Mouse (Mus musculus): ENCODE data around the gene Gfpt1. TPM values are rescaled to one million over a fixed set of nuclear protein-coding genes. Genes with fewer than 3 reads are reported as not detected.
"Not testable (repeated sequence)": the region's sequence is repeated elsewhere in the genome, so short reads cannot be mapped to it uniquely, and the experiment has no call there.

Gene Gfpt1
- polyA plus RNA-seq, 1 experiment from 2014 or later, result 7.7 TPM

GRCm38 (mm10) chr6:87075092-87075685, 32.5 kb downstream of the Gfpt1 start:
- ATAC-seq (ENCODE audit: low read depth), result peak; percentile 71

GRCm38 (mm10) chr6:87079457-87079856, 36.8 kb downstream of the Gfpt1 start:
- H3K9me3 ChIP-seq (replicated peaks), result no peaks in the 10 kb centered on the region
- WGBS (ENCODE audit: insufficient replicate concordance), result 76% methylated on average over 4 of the region's 4 CpGs
- DNase-seq (no peak), ATAC-seq (ENCODE audit: low read depth) (no peak)
- H3K36me3 ChIP-seq, result peaks cover 53% of the 10 kb centered on the region
- no peak overlapping the region for H3K4me2 ChIP-seq
- H3K4me3 ChIP-seq (replicated peaks), result no peak overlapping the region
- H3K27ac ChIP-seq, result no peak overlapping the region
- H3K27me3 ChIP-seq, result no peaks in the 10 kb centered on the region
- H3K4me1 ChIP-seq (replicated peaks), result peaks cover 18% of the 10 kb centered on the region
- H3K9ac ChIP-seq, result no peak overlapping the region

More at GRCm38 (mm10) chr6:87075092-87075685, 32.5 kb downstream of the Gfpt1 start:
- Histone ChIP-seq H3K9ac (no peak overlapping the region), H3K4me3 (replicated peaks) (no peak overlapping the region), H3K9me3 (replicated peaks) (no peaks in the 10 kb centered on the region), H3K4me1 (replicated peaks) (peaks cover 27% of the 10 kb centered on the region), H3K27me3 (no peaks in the 10 kb centered on the region), H3K36me3 (peaks cover 37% of the 10 kb centered on the region), H3K4me2 (no peak overlapping the region), H3K27ac (peak overlapping the region; percentile 48; the same call in 1 of the 2 replicates)
- 30% methylated on average over 3 of the region's 3 CpGs for WGBS (ENCODE audit: insufficient replicate concordance)
- DNase-seq, result peak; percentile 9

- H3K4me1 ChIP-seq (replicated peaks), result peaks cover 22% of the 10 kb centered on the region
- no peak overlapping the region for H3K9ac ChIP-seq
- WGBS (ENCODE audit: insufficient replicate concordance), result 10% methylated on average over 6 of the region's 6 CpGs
- H3K36me3 ChIP-seq, result peaks cover 70% of the 10 kb centered on the region
- H3K27ac ChIP-seq, result 0 out of 2 replicates have a peak overlapping the region, but pooled peaks have one; percentile 20
- H3K4me3 ChIP-seq (replicated peaks), result no peak overlapping the region
- no peaks in the 10 kb centered on the region for H3K9me3 ChIP-seq (replicated peaks)
- H3K27me3 ChIP-seq, result no peaks in the 10 kb centered on the region
- H3K4me2 ChIP-seq, result no peak overlapping the region
- ATAC-seq (ENCODE audit: low read depth), result peak; percentile 87
- peak; percentile 60 for DNase-seq
Measured at GRCm38 (mm10) chr6:87085026-87085425, 42.4 kb downstream of the Gfpt1 start.

GRCm38 (mm10) chr6:87088356-87088755, 45.7 kb downstream of the Gfpt1 start:
- Histone ChIP-seq H3K4me1 (replicated peaks) (peaks cover 40% of the 10 kb centered on the region), H3K4me3 (replicated peaks) (no peak overlapping the region), H3K27ac (no peak overlapping the region), H3K4me2 (no peak overlapping the region), H3K9ac (no peak overlapping the region), H3K27me3 (no peaks in the 10 kb centered on the region), H3K36me3 (peaks cover 49% of the 10 kb centered on the region), H3K9me3 (replicated peaks) (no peaks in the 10 kb centered on the region)
- ATAC-seq (ENCODE audit: low read depth) (no peak), DNase-seq (no peak)
- 84% methylated on average over 5 of the region's 5 CpGs for WGBS (ENCODE audit: insufficient replicate concordance)

- no peak overlapping the region for H3K4me3 ChIP-seq (replicated peaks)
- H3K9me3 ChIP-seq (replicated peaks), result no peaks in the 10 kb centered on the region
- ATAC-seq (ENCODE audit: low read depth), result no peak
- WGBS (ENCODE audit: insufficient replicate concordance), result 78% methylated on average over 3 of the region's 3 CpGs
- peaks cover 22% of the 10 kb centered on the region for H3K4me1 ChIP-seq (replicated peaks)
- peaks cover 31% of the 10 kb centered on the region for H3K36me3 ChIP-seq
- DNase-seq, result no peak
- no peak overlapping the region for H3K9ac ChIP-seq
- no peak overlapping the region for H3K27ac ChIP-seq
- no peaks in the 10 kb centered on the region for H3K27me3 ChIP-seq
- H3K4me2 ChIP-seq, result no peak overlapping the region
Measured at GRCm38 (mm10) chr6:87090877-87091276, 48.2 kb downstream of the Gfpt1 start.

- no peak overlapping the region for H3K9ac ChIP-seq
- no peak overlapping the region for H3K4me2 ChIP-seq
- DNase-seq (no peak), ATAC-seq (ENCODE audit: low read depth) (peak; percentile 77)
- peaks cover 23% of the 10 kb centered on the region for H3K4me1 ChIP-seq (replicated peaks)
- 36% methylated on average over 5 of the region's 5 CpGs for WGBS (ENCODE audit: insufficient replicate concordance)
- H3K4me3 ChIP-seq (replicated peaks), result no peak overlapping the region
- peaks cover 19% of the 10 kb centered on the region for H3K36me3 ChIP-seq
- H3K27me3 ChIP-seq, result no peaks in the 10 kb centered on the region
- H3K9me3 ChIP-seq (replicated peaks), result no peaks in the 10 kb centered on the region
- 0 out of 2 replicates have a peak overlapping the region, but pooled peaks have one; percentile 13 for H3K27ac ChIP-seq
Measured at GRCm38 (mm10) chr6:87092476-87092875, 49.8 kb downstream of the Gfpt1 start.

- H3K9me3 ChIP-seq (replicated peaks); H3K4me2 ChIP-seq; ATAC-seq (ENCODE audit: low read depth); H3K27ac ChIP-seq; H3K4me3 ChIP-seq (replicated peaks); H3K9ac ChIP-seq; DNase-seq; H3K27me3 ChIP-seq: not testable (repeated sequence)
- Histone ChIP-seq H3K4me1 (replicated peaks) (peaks cover 23% of the 10 kb centered on the region), H3K36me3 (peaks cover 11% of the 10 kb centered on the region; the same call in 1 of the 2 replicates)
- WGBS (ENCODE audit: insufficient replicate concordance), result 60% methylated on average over 8 of the region's 8 CpGs
Measured at GRCm38 (mm10) chr6:87093631-87094030, 51.0 kb downstream of the Gfpt1 start.

- no peak for ATAC-seq (ENCODE audit: low read depth)
- H3K4me2 ChIP-seq, result no peak overlapping the region
- H3K27ac ChIP-seq, result no peak overlapping the region
- DNase-seq, result no peak
- WGBS (ENCODE audit: insufficient replicate concordance), result 38% methylated on average over 3 of the region's 3 CpGs
- H3K27me3 ChIP-seq, result no peaks in the 10 kb centered on the region
- peaks cover 15% of the 10 kb centered on the region for H3K4me1 ChIP-seq (replicated peaks)
- H3K9ac ChIP-seq, result no peak overlapping the region
- no peaks in the 10 kb centered on the region for H3K9me3 ChIP-seq (replicated peaks)
- no peak overlapping the region for H3K4me3 ChIP-seq (replicated peaks)
- H3K36me3 ChIP-seq, result no peaks in the 10 kb centered on the region
Measured at GRCm38 (mm10) chr6:87099261-87099660, 56.6 kb downstream of the Gfpt1 start.

- Histone ChIP-seq H3K27me3 (no peaks in the 10 kb centered on the region), H3K4me3 (replicated peaks) (no peak overlapping the region), H3K9ac (no peak overlapping the region), H3K9me3 (replicated peaks) (no peaks in the 10 kb centered on the region), H3K4me2 (no peak overlapping the region), H3K36me3 (no peaks in the 10 kb centered on the region), H3K4me1 (replicated peaks) (peaks cover 15% of the 10 kb centered on the region), H3K27ac (no peak overlapping the region)
- ATAC-seq (ENCODE audit: low read depth) (no peak), DNase-seq (no peak)
- 61% methylated on average over 7 of the region's 7 CpGs for WGBS (ENCODE audit: insufficient replicate concordance)
Measured at GRCm38 (mm10) chr6:87099671-87100296, 57.1 kb downstream of the Gfpt1 start.

GRCm38 (mm10) chr6:87100297-87101020, 57.8 kb downstream of the Gfpt1 start:
- Histone ChIP-seq H3K9me3 (replicated peaks) (no peaks in the 10 kb centered on the region), H3K36me3 (no peaks in the 10 kb centered on the region), H3K4me2 (no peak overlapping the region), H3K27me3 (no peaks in the 10 kb centered on the region), H3K4me3 (replicated peaks) (no peak overlapping the region), H3K4me1 (replicated peaks) (peaks cover 15% of the 10 kb centered on the region), H3K9ac (no peak overlapping the region), H3K27ac (no peak overlapping the region)
- DNase-seq, result no peak
- ATAC-seq (ENCODE audit: low read depth), result no peak
- 75% methylated on average over 9 of the region's 9 CpGs for WGBS (ENCODE audit: insufficient replicate concordance)

GRCm38 (mm10) chr6:87101281-87101954, 58.8 kb downstream of the Gfpt1 start:
- H3K36me3 ChIP-seq, result no peaks in the 10 kb centered on the region
- H3K9ac ChIP-seq, result peak overlapping the region; percentile 17; the same call in 1 of the 2 replicates
- H3K9me3 ChIP-seq (replicated peaks), result no peaks in the 10 kb centered on the region
- H3K4me1 ChIP-seq (replicated peaks), result peaks cover 15% of the 10 kb centered on the region
- H3K27me3 ChIP-seq, result no peaks in the 10 kb centered on the region
- WGBS (ENCODE audit: insufficient replicate concordance), result 10% methylated on average over 12 of the region's 12 CpGs
- H3K4me2 ChIP-seq, result peak overlapping the region; percentile 52
- no peak overlapping the region for H3K27ac ChIP-seq
- H3K4me3 ChIP-seq (replicated peaks), result 0 out of 2 replicates have a peak overlapping the region, but pooled peaks have one; percentile 18
- peak; percentile 45; the same call in 1 of the 2 replicates for ATAC-seq (ENCODE audit: low read depth)
- peak; percentile 65 for DNase-seq

Data from liver, embryonic 13.5 days (tissue).